Mouse (Mus musculus) erythroblast, embryonic 14.5 days (primary cell): ENCODE results near the gene Vamp5.

ENCODE experiments used
- GATA1 ChIP-seq: IDR thresholded peaks from 2 replicates; pipeline ENCODE4 v1.6.1; 2012; ENCODE audit warnings: low read length, inconsistent platforms, mixed read lengths
- TAL1 ChIP-seq: IDR thresholded peaks from 3 replicates; pipeline ENCODE4 v1.6.1; 2012; ENCODE audit warnings: low read length, inconsistent platforms, mixed read lengths

DNA sequence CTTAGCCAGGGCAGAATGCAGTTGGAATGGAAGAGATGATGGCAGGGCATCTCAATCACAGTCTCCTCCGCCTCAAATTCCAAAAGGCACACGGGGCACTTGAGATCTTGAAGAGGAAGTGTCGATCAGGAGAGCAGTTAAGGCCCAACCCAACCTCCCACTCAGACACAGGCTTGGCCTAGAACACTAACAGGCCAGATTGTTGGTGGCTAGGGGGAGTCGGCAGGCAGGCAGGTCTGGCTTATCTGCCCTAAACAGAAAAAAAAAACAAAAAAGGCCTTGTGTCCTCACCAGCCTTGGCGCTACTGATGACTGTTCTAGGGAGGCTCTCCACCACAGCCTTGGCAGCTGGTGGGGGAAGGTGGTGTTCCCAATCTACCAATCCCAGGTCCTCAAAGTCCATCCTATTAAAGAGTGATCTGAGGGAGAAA, 19.1 kb downstream of the Vamp5 start:
- TF ChIP-seq GATA1: no peak; the same call in 1 of the 2 replicates
- TF ChIP-seq TAL1: no peak
